In the genomic region with DNA sequence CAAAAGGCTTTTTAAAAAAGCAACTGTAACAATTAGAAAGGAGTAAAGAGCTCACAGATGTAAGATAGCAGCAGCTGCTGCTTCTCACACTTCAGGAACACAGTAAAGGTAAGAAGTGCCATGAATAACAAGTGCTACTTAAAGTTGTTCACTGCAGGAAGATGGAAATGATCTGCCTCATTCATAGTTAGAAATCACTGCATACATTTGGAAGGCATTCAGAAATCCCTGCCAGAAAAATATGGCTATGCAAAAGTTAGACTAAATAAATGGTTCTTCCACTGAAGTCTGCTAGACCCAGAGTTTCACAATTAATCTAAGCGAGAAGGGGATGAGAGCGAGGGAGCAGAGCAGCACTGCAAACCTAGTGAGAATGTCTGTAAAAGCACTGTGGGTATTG, we compare ENCODE assay signal across 25 mouse cellular contexts.
DNase-seq lines count a peak whose midpoint lies in the region; ATAC-seq and TF ChIP-seq lines count a peak whose summit lies in the region.
"Had no signal": no experiment of that assay in that cellular context is flagged by ENCODE, and none has a peak within 500 bp of the region (broad histone marks: within the 10 kb centered on the region; RNA-seq: fewer than 3 reads in every experiment).

No protein-coding gene starts in this region.

- H3K9ac ChIP-seq in embryonic facial prominence, embryonic 14.5 days (ENCODE audit: low read depth, low read length) = no peak overlapping the region
- no peak overlapping the region for H3K9ac ChIP-seq in hindbrain, postnatal 0 days (replicated peaks; ENCODE audit: low read length)
- H3K9ac ChIP-seq in hindbrain, embryonic 14.5 days = no peak overlapping the region
- H3K9ac ChIP-seq in stomach, embryonic 16.5 days (ENCODE audit: low read length) = no peak overlapping the region
- H3K9ac ChIP-seq: hindbrain, embryonic 15.5 days; intestine, embryonic 15.5 days; limb, embryonic 12.5 days; liver, postnatal 0 days had no signal

- H3K4me1 ChIP-seq in embryonic facial prominence, embryonic 14.5 days (ENCODE audit: control insufficient read depth, insufficient read depth, low read length) = no peaks in the 10 kb centered on the region
- H3K4me1 ChIP-seq in embryonic facial prominence, embryonic 10.5 days = no peaks in the 10 kb centered on the region
- no peaks in the 10 kb centered on the region for H3K4me1 ChIP-seq in hindbrain, postnatal 0 days (ENCODE audit: insufficient read depth, low read length)
- H3K4me1 ChIP-seq in hindbrain, embryonic 14.5 days (replicated peaks; ENCODE audit: control insufficient read depth, insufficient read depth, low read length) = no peaks in the 10 kb centered on the region
- 0 out of 2 replicates have a peak, but pooled peaks cover 3% of the 10 kb centered on the region for H3K4me1 ChIP-seq in stomach, embryonic 16.5 days (ENCODE audit: control insufficient read depth, insufficient read depth, low read length)
- H3K4me1 ChIP-seq in cerebellum, adult 2 months (ENCODE audit: control insufficient read depth, insufficient read depth, low read length) = no peaks in the 10 kb centered on the region
- H3K4me1 ChIP-seq: forebrain, embryonic 10.5 days; hindbrain, embryonic 15.5 days; intestine, embryonic 15.5 days; limb, embryonic 12.5 days had no signal

- no peak for TF ChIP-seq POLR2A in cerebellum, adult 2 months (IDR thresholded peaks at IDR 0.05; ENCODE audit: borderline replicate concordance, insufficient read depth, low read length)

- no peak for ATAC-seq in embryonic facial prominence, embryonic 14.5 days (ENCODE audit: low read depth)
- no peak for ATAC-seq in hindbrain, postnatal 0 days
- ATAC-seq in hindbrain, embryonic 14.5 days (ENCODE audit: low FRiP score) = no peak
- peak; percentile 47; the same call in 1 of the 2 replicates for ATAC-seq in stomach, embryonic 16.5 days (ENCODE audit: insufficient read depth, low FRiP score)
- ATAC-seq: intestine, embryonic 15.5 days; liver, postnatal 0 days had no signal

- no peak for TF ChIP-seq CTCF in hindbrain, postnatal 0 days (IDR thresholded peaks at IDR 0.05; ENCODE audit: low read depth)
- TF ChIP-seq CTCF in cerebellum, adult 2 months (IDR thresholded peaks at IDR 0.05; ENCODE audit: borderline replicate concordance, insufficient read depth, low read depth, low read length) = no peak

- no peaks in the 10 kb centered on the region for H3K9me3 ChIP-seq in embryonic facial prominence, embryonic 14.5 days (ENCODE audit: control insufficient read depth, low read length)
- H3K9me3 ChIP-seq in embryonic facial prominence, embryonic 10.5 days = no peaks in the 10 kb centered on the region
- H3K9me3 ChIP-seq in hindbrain, postnatal 0 days (ENCODE audit: low read length) = no peaks in the 10 kb centered on the region
- no peaks in the 10 kb centered on the region for H3K9me3 ChIP-seq in hindbrain, embryonic 14.5 days (ENCODE audit: control insufficient read depth, low read length)
- H3K9me3 ChIP-seq in stomach, embryonic 16.5 days (replicated peaks; ENCODE audit: control insufficient read depth, low read length) = no peaks in the 10 kb centered on the region
- H3K9me3 ChIP-seq: forebrain, embryonic 10.5 days; hindbrain, embryonic 15.5 days; intestine, embryonic 15.5 days; limb, embryonic 12.5 days had no signal

- H3K27ac ChIP-seq in embryonic facial prominence, embryonic 14.5 days (replicated peaks; ENCODE audit: low read depth, low read length) = no peak overlapping the region
- no peak overlapping the region for H3K27ac ChIP-seq in embryonic facial prominence, embryonic 10.5 days (replicated peaks)
- no peak overlapping the region for H3K27ac ChIP-seq in hindbrain, postnatal 0 days
- no peak overlapping the region for H3K27ac ChIP-seq in hindbrain, embryonic 14.5 days
- H3K27ac ChIP-seq in stomach, embryonic 16.5 days (ENCODE audit: low read length) = no peak overlapping the region
- no peak overlapping the region for H3K27ac ChIP-seq in cerebellum, adult 2 months (ENCODE audit: insufficient read depth, low read length)
- H3K27ac ChIP-seq: forebrain, embryonic 10.5 days; gastrocnemius, adult 2 months; hindbrain, embryonic 15.5 days; intestine, embryonic 15.5 days; layer of hippocampus, adult 2 months; limb, embryonic 12.5 days had no signal

- no peak overlapping the region for H3K4me2 ChIP-seq in embryonic facial prominence, embryonic 14.5 days (ENCODE audit: low read depth, low read length)
- no peak overlapping the region for H3K4me2 ChIP-seq in hindbrain, postnatal 0 days (ENCODE audit: low read depth, low read length)
- no peak overlapping the region for H3K4me2 ChIP-seq in hindbrain, embryonic 14.5 days (replicated peaks)
- H3K4me2 ChIP-seq in stomach, embryonic 16.5 days (ENCODE audit: low read depth, low read length) = no peak overlapping the region
- H3K4me2 ChIP-seq: hindbrain, embryonic 15.5 days; intestine, embryonic 15.5 days; limb, embryonic 12.5 days; liver, embryonic 11.5 days; midbrain, embryonic 11.5 days had no signal

- no peaks in the 10 kb centered on the region for H3K27me3 ChIP-seq in embryonic facial prominence, embryonic 14.5 days (replicated peaks; ENCODE audit: control insufficient read depth, insufficient read depth, low read length)
- H3K27me3 ChIP-seq in embryonic facial prominence, embryonic 10.5 days (replicated peaks; ENCODE audit: low read depth, poor library complexity, severe bottlenecking) = no peaks in the 10 kb centered on the region
- H3K27me3 ChIP-seq in hindbrain, postnatal 0 days (ENCODE audit: insufficient read depth, low read length) = no peaks in the 10 kb centered on the region
- H3K27me3 ChIP-seq in hindbrain, embryonic 14.5 days (ENCODE audit: control insufficient read depth, insufficient read depth, low read length) = no peaks in the 10 kb centered on the region
- H3K27me3 ChIP-seq in stomach, embryonic 16.5 days (ENCODE audit: control insufficient read depth, insufficient read depth, low read length) = no peaks in the 10 kb centered on the region
- no peaks in the 10 kb centered on the region for H3K27me3 ChIP-seq in cerebellum, adult 2 months (ENCODE audit: control insufficient read depth, insufficient read depth, low read length)
- H3K27me3 ChIP-seq: hindbrain, embryonic 15.5 days; intestine, embryonic 15.5 days; limb, embryonic 12.5 days had no signal

- WGBS in embryonic facial prominence, embryonic 14.5 days = 79% methylated on average over 2 of the region's 2 CpGs
- 95% methylated on average over 2 of the region's 2 CpGs for WGBS in embryonic facial prominence, embryonic 10.5 days
- 88% methylated on average over 2 of the region's 2 CpGs for WGBS in hindbrain, postnatal 0 days
- 90% methylated on average over 2 of the region's 2 CpGs for WGBS in hindbrain, embryonic 14.5 days
- 56% methylated on average over 2 of the region's 2 CpGs for WGBS in stomach, embryonic 16.5 days
- 93% methylated on average over 2 of the region's 2 CpGs for WGBS in cerebellum, adult 2 months

- peak; percentile 24 for DNase-seq in embryonic facial prominence, embryonic 14.5 days (ENCODE audit: low spot score)
- DNase-seq in embryonic facial prominence, embryonic 10.5 days (ENCODE audit: low spot score) = no peak
- peak; percentile 14 for DNase-seq in hindbrain, postnatal 0 days (ENCODE audit: low spot score)
- no peak for DNase-seq in hindbrain, embryonic 14.5 days (ENCODE audit: low spot score)
- DNase-seq in right cerebral cortex, adult 18-20 months = peak; percentile 42
- DNase-seq in right cerebral cortex, postnatal 10 days (ENCODE audit: low spot score in 2 of 2) = no peak
- DNase-seq in cerebellum, adult 2 months = no peak
- DNase-seq: adrenal gland, postnatal 10 days; cerebellum, adult 9-11 months; gastrocnemius, adult 2 months; heart, postnatal 36 days; kidney, adult 8-10 months; kidney, postnatal 10 days; liver, postnatal 0 days; lung, postnatal 10 days; thymus, adult 2 months; thymus, postnatal 4 days had no signal

- no peaks in the 10 kb centered on the region for H3K36me3 ChIP-seq in embryonic facial prominence, embryonic 14.5 days (ENCODE audit: control insufficient read depth, insufficient read depth, low read length)
- H3K36me3 ChIP-seq in embryonic facial prominence, embryonic 10.5 days (replicated peaks) = no peaks in the 10 kb centered on the region
- no peaks in the 10 kb centered on the region for H3K36me3 ChIP-seq in hindbrain, postnatal 0 days (ENCODE audit: insufficient read depth, low read length)
- H3K36me3 ChIP-seq in hindbrain, embryonic 14.5 days (replicated peaks; ENCODE audit: control insufficient read depth, insufficient read depth) = no peaks in the 10 kb centered on the region
- no peaks in the 10 kb centered on the region for H3K36me3 ChIP-seq in stomach, embryonic 16.5 days (ENCODE audit: control insufficient read depth, insufficient read depth, low read length)
- H3K36me3 ChIP-seq: forebrain, embryonic 10.5 days; hindbrain, embryonic 15.5 days; intestine, embryonic 15.5 days; limb, embryonic 12.5 days had no signal

- no peak overlapping the region for H3K4me3 ChIP-seq in embryonic facial prominence, embryonic 14.5 days (ENCODE audit: low read depth, low read length)
- no peak overlapping the region for H3K4me3 ChIP-seq in embryonic facial prominence, embryonic 10.5 days
- H3K4me3 ChIP-seq in hindbrain, postnatal 0 days (ENCODE audit: low read length) = no peak overlapping the region
- H3K4me3 ChIP-seq in hindbrain, embryonic 14.5 days (replicated peaks; ENCODE audit: low read length) = no peak overlapping the region
- H3K4me3 ChIP-seq in stomach, embryonic 16.5 days (replicated peaks; ENCODE audit: low read length) = no peak overlapping the region
- no peak overlapping the region for H3K4me3 ChIP-seq in cerebellum, adult 2 months (replicated peaks; ENCODE audit: insufficient read depth, low read depth, low read length)
- H3K4me3 ChIP-seq: forebrain, embryonic 10.5 days; gastrocnemius, adult 2 months; hindbrain, embryonic 15.5 days; intestine, embryonic 15.5 days; layer of hippocampus, adult 2 months; limb, embryonic 12.5 days had no signal

Comparison
In these comparisons a context has a peak if more than half of its experiments do, and no peak if none do; other contexts are left out.
1. DNase-seq: peak in embryonic facial prominence, embryonic 14.5 days (single experiment), hindbrain, postnatal 0 days (single experiment) and right cerebral cortex, adult 18-20 months (single experiment); none in embryonic facial prominence, embryonic 10.5 days (single experiment), hindbrain, embryonic 14.5 days (single experiment), right cerebral cortex, postnatal 10 days (0 of 2) and cerebellum, adult 2 months (0 of 2).